Mouse (Mus musculus): ENCODE data around the gene Krtap26-1.

DNA sequence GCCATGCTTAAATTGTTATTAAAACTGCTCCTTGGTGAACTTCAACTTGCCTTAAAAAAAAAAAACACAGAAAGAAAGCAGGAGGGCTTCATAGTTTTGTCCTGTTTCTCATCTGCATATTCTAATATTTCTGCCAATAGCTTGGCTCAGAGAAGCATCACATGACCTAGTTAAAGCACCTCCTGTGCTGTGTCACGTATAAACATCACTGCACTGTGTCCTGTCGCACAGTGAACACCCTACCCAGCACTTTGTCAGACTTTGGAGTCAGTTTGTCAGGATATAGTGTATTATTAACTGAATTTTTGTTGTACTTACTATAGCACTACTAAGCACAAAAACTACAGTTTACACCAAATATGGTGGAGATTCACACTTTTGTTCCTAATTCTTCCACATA, 4.4 kb upstream of the Krtap26-1 start:
- TF ChIP-seq CTCF (IDR thresholded peaks at IDR 0.05; ENCODE audit: low read depth) (no peak), EP300 (IDR thresholded peaks at IDR 0.05; ENCODE audit: low read depth) (no peak)

Measured in liver, postnatal 0 days (tissue).